Mouse (Mus musculus) hindbrain, embryonic 16.5 days (tissue): Measurements from ENCODE around the gene Asgr2. TPM values are rescaled to one million over a fixed set of nuclear protein-coding genes. Genes with fewer than 3 reads are reported as not detected.

Experiments
- ATAC-seq: fragments of 200-750 bp; cut with Nextera tagmentation; 2 replicates; pipeline ENCODE4 v1.8.0; 2017; ENCODE audit warnings: moderate TSS enrichment, moderate library complexity
- H3K27ac ChIP-seq: fragments of 300-500 bp; sonication (generic); 2 replicates; pipeline ENCODE4 v1.5.1; 2014; ENCODE audit warnings: low read depth, mild to moderate bottlenecking, control low read depth, low read length, moderate library complexity
- H3K27me3 ChIP-seq: fragments of 300-500 bp; sonication (generic); replicated peaks from 2 replicates; pipeline ENCODE4 v1.6.1; 2014; ENCODE audit warnings: low read length; ENCODE audit not compliant: control insufficient read depth, insufficient read depth
- H3K36me3 ChIP-seq: fragments of 300-500 bp; sonication (generic); 2 replicates; pipeline ENCODE4 v1.6.1; 2014; ENCODE audit warnings: mild to moderate bottlenecking, low read length, moderate library complexity, mixed read lengths; ENCODE audit not compliant: control insufficient read depth, insufficient read depth
- H3K4me1 ChIP-seq: fragments of 300-500 bp; sonication (generic); 2 replicates; pipeline ENCODE4 v1.6.1; 2014; ENCODE audit warnings: low read depth, low read length; ENCODE audit not compliant: control insufficient read depth, insufficient read depth
- H3K4me2 ChIP-seq: fragments of 300-500 bp; sonication (generic); 2 replicates; pipeline ENCODE4 v1.6.1; 2014; ENCODE audit warnings: mild to moderate bottlenecking, low read length, control low read depth, moderate library complexity
- H3K4me3 ChIP-seq: fragments of 300-500 bp; sonication (generic); 2 replicates; pipeline ENCODE4 v1.5.1; 2014; ENCODE audit warnings: mild to moderate bottlenecking, low read length, control low read depth, moderate library complexity
- H3K9ac ChIP-seq: fragments of 300-500 bp; sonication (generic); 2 replicates; pipeline ENCODE4 v1.6.1; 2014; ENCODE audit warnings: low read depth, mild to moderate bottlenecking, control low read depth, low read length, moderate library complexity
- H3K9me3 ChIP-seq: fragments of 300-500 bp; sonication (generic); 2 replicates; pipeline ENCODE4 v1.6.1; 2014; ENCODE audit warnings: mild to moderate bottlenecking, low read length, moderate library complexity; ENCODE audit not compliant: control insufficient read depth
- WGBS: fragments of 180-500 bp; shearing (Covaris S2); extraction: QIAGEN DNeasy Blood & Tissue Kit; methylation state at CpG from one replicate; pipeline ENCODE4 v1.1.7; 2014; 5-methylcytosine and 5-hydroxymethylcytosine counted together
- polyA plus RNA-seq: library from polyadenylated mRNA; unstranded; fragments of >200 nt; fragmentation: Nextera tagmentation; extraction: Ambion mirVana; gene quantifications from 2 replicates; pipeline ENCODE4 v1.2.1, GENCODE M21; 2015

Gene Asgr2
- polyA plus RNA-seq, 1 experiment from 2014 or later = not detected

GRCm38 (mm10) chr11:70079175-70079574 lies 13.3 kb upstream of the Asgr2 start:
- WGBS = 68% methylated on average over 6 of the region's 6 CpGs

DNA sequence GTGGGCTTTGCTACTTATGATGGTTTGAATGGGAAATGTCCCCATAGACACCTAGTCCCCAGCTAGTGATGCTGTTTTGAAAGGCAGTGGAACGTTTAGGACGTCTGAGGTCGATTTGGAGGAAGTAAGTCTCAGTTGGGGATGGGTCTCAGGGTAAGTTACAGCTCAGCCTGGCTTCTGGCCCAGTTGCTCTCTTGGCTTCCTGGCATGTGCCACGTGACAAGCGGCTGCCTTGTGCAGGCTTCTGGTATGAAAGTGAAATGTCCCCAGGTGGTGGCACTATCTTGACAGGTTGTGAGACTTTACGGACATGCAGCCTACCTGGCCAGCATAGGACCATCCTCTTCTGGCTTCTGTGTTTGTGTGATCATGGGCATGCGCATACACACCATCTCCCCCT lies 12.5 kb upstream of the Asgr2 start:
- H3K4me1 ChIP-seq = no peaks in the 10 kb centered on the region
- no peaks in the 10 kb centered on the region for H3K36me3 ChIP-seq
- 69% methylated on average over 7 of the region's 7 CpGs for WGBS

More at GRCm38 (mm10) chr11:70079175-70079574, 13.3 kb upstream of the Asgr2 start:
- H3K9me3 ChIP-seq = no peaks in the 10 kb centered on the region
- H3K4me3 ChIP-seq = no peak overlapping the region
- H3K4me2 ChIP-seq = no peak overlapping the region
- H3K4me1 ChIP-seq = no peaks in the 10 kb centered on the region
- H3K9ac ChIP-seq = no peak overlapping the region
- no peak for ATAC-seq
- no peaks in the 10 kb centered on the region for H3K27me3 ChIP-seq
- H3K36me3 ChIP-seq = no peaks in the 10 kb centered on the region
- H3K27ac ChIP-seq = no peak overlapping the region

GRCm38 (mm10) chr11:70080803-70081590 lies 11.4 kb upstream of the Asgr2 start:
- Histone ChIP-seq H3K27ac (no peak overlapping the region), H3K4me2 (no peak overlapping the region), H3K36me3 (no peaks in the 10 kb centered on the region), H3K27me3 (no peaks in the 10 kb centered on the region), H3K9ac (no peak overlapping the region), H3K4me1 (no peaks in the 10 kb centered on the region), H3K4me3 (no peak overlapping the region), H3K9me3 (no peaks in the 10 kb centered on the region)
- ATAC-seq = no peak
- 84% methylated on average over 15 of the region's 15 CpGs for WGBS

More for the DNA sequence above, 12.5 kb upstream of the Asgr2 start:
- Histone ChIP-seq H3K9me3 (no peaks in the 10 kb centered on the region), H3K4me2 (no peak overlapping the region), H3K27ac (no peak overlapping the region), H3K4me3 (no peak overlapping the region), H3K9ac (no peak overlapping the region; the same call in 1 of the 2 replicates), H3K27me3 (no peaks in the 10 kb centered on the region)
- no peak for ATAC-seq

DNA sequence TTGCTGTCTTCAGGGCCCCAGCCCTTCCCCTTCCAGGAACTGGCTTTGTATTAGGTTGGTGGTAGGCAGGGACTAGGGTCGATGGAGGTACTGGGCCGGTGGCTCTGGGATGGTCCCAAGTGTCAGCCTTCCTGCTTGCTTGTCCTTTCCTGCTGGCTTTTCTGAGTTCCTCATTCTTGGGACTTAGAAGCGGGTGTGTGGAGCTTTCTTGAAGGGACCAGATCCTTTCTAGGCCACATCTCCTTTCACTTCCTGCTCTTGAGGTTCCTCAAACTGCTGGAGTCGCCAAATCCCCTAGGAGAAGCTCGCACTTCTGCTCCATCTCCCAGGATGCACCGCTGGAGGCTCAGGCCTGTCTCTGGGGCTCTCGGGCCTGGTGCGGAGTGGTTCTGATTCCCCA lies 7.9 kb upstream of the Asgr2 start:
- no peak overlapping the region for H3K9ac ChIP-seq
- 88% methylated on average over 8 of the region's 8 CpGs for WGBS
- H3K36me3 ChIP-seq = no peaks in the 10 kb centered on the region
- H3K4me2 ChIP-seq = no peak overlapping the region
- H3K4me1 ChIP-seq = no peaks in the 10 kb centered on the region
- H3K4me3 ChIP-seq = no peak overlapping the region
- H3K27me3 ChIP-seq = no peaks in the 10 kb centered on the region
- H3K9me3 ChIP-seq = no peaks in the 10 kb centered on the region
- ATAC-seq = no peak
- no peak overlapping the region for H3K27ac ChIP-seq

DNA sequence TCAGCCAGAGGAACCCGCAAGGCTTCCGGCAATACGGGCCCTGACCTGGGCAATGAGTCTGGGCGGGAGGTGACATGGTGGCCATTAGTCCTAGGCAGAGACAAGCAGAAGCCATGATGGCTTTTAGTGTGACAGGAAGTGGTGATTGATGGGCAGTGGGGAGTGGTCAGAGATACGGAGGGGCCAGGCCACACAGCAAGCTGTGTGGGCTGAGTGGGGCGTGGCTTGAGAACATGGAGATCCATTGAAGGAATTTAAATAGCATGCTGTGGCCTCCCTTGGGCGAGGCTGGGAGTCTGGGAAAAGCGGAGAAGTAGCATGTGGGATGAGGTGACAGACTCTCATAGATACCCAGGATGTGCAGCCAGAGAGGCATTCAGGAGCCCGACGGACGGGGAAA lies 5.0 kb downstream of the Asgr2 start:
- Histone ChIP-seq H3K27me3 (no peaks in the 10 kb centered on the region), H3K9ac (no peak overlapping the region), H3K36me3 (no peaks in the 10 kb centered on the region), H3K4me3 (no peak overlapping the region), H3K4me2 (no peak overlapping the region), H3K4me1 (no peaks in the 10 kb centered on the region), H3K27ac (no peak overlapping the region), H3K9me3 (no peaks in the 10 kb centered on the region)
- WGBS = 73% methylated on average over 11 of the region's 11 CpGs
- ATAC-seq = no peak

- Histone ChIP-seq H3K9me3 (no peaks in the 10 kb centered on the region), H3K9ac (no peak overlapping the region), H3K4me3 (no peak overlapping the region), H3K4me2 (no peak overlapping the region), H3K27me3 (no peaks in the 10 kb centered on the region), H3K36me3 (no peaks in the 10 kb centered on the region), H3K27ac (no peak overlapping the region), H3K4me1 (no peaks in the 10 kb centered on the region)
- no peak for ATAC-seq
- 90% methylated on average over 2 of the region's 2 CpGs for WGBS
These were observed 6.7 kb downstream of the Asgr2 start for GRCm38 (mm10) chr11:70099102-70099501.

DNA sequence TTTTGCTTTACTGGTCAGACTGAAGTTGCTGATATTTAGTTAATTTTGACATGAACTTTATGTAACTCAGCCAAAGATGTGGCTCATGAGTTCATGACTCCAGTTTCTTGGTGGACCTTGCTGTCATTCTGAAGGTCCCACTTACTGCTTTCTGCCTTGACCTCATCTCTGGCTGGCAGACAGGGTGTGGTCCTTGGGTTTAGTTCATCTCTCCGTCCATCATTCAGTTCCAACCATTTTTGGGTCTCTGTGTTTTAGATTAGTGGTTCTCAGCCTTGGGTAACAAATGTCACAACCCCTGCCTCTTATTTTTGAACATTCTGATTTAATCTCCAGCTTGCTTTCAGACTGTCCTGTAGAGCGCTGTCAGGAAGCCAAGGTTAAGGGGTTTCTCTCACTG lies 7.4 kb downstream of the Asgr2 start:
- Histone ChIP-seq H3K27ac (no peak overlapping the region), H3K4me1 (no peaks in the 10 kb centered on the region), H3K27me3 (no peaks in the 10 kb centered on the region), H3K9me3 (no peaks in the 10 kb centered on the region), H3K4me2 (no peak overlapping the region), H3K36me3 (no peaks in the 10 kb centered on the region), H3K9ac (no peak overlapping the region), H3K4me3 (no peak overlapping the region)
- WGBS = 96% methylated on average over 2 of the region's 2 CpGs
- no peak for ATAC-seq

- no peaks in the 10 kb centered on the region for H3K9me3 ChIP-seq
- H3K4me3 ChIP-seq = no peak overlapping the region
- H3K36me3 ChIP-seq = no peaks in the 10 kb centered on the region
- ATAC-seq = no peak
- 80% methylated on average over 14 of the region's 14 CpGs for WGBS
- no peaks in the 10 kb centered on the region for H3K27me3 ChIP-seq
- no peaks in the 10 kb centered on the region for H3K4me1 ChIP-seq
- no peak overlapping the region for H3K4me2 ChIP-seq
- no peak overlapping the region for H3K9ac ChIP-seq
- H3K27ac ChIP-seq = no peak overlapping the region
These were observed 11.4 kb downstream of the Asgr2 start for GRCm38 (mm10) chr11:70103701-70104315.

DNA sequence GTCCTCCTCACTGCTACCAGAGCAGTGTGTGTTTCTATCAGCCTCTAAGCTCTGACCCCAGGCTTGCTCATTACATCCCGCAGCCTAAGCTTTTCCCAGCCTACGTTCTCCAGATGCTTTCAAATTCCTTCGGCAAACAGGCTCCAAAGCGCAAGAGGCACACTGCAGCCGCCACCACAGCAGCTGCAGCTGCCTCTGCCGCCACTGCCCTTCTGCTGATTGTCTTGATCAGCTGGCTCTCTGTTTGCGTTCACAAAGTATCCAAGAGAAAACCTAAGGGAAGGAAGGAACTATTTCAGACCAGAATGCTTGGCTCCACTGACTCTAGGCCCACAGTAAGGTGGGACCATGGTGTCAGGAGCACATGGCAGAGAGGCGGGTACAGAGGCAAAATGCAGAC lies 14.6 kb downstream of the Asgr2 start:
- no peak for ATAC-seq
- no peak overlapping the region for H3K9ac ChIP-seq
- H3K27ac ChIP-seq = no peak overlapping the region
- H3K36me3 ChIP-seq = no peaks in the 10 kb centered on the region
- H3K9me3 ChIP-seq = no peaks in the 10 kb centered on the region
- no peaks in the 10 kb centered on the region for H3K4me1 ChIP-seq
- no peak overlapping the region for H3K4me2 ChIP-seq
- H3K27me3 ChIP-seq = no peaks in the 10 kb centered on the region
- no peak overlapping the region for H3K4me3 ChIP-seq
- 72% methylated on average over 8 of the region's 8 CpGs for WGBS
